Comparison of ENCODE assay signal across 8 mouse cellular contexts in the genomic region with DNA sequence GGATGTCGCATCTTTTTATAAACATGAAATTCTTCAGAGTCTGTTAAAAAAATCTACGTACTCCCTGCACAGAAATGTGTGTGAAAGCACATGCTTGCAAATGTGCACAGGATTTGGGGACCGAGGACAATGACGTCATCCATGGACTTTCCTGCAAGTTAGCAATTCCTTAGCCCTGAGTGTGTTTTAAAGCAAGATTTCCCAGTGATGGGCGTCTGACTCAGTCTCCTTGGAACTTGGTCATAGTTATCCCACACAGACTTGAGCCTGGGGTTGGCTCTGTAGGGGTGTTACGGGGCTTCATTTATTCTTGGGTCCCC. TPM values are rescaled to one million over a fixed set of nuclear protein-coding genes. Genes with fewer than 3 reads are reported as not detected.
DNase-seq lines count a peak whose midpoint lies in the region; ATAC-seq lines count a peak whose summit lies in the region.

No protein-coding gene starts in this region.

- H3K27ac ChIP-seq in embryonic facial prominence, embryonic 15.5 days (replicated peaks), result no peak overlapping the region
- H3K27ac ChIP-seq in intestine, embryonic 16.5 days (ENCODE audit: low read length), result no peak overlapping the region
- H3K27ac ChIP-seq in neural tube, embryonic 14.5 days (ENCODE audit: low read depth, low read length), result no peak overlapping the region

- peaks cover 6% of the 10 kb centered on the region for H3K4me1 ChIP-seq in embryonic facial prominence, embryonic 15.5 days
- H3K4me1 ChIP-seq in intestine, embryonic 16.5 days (ENCODE audit: control insufficient read depth, insufficient read depth, low read length), result no peaks in the 10 kb centered on the region; the same call in 1 of the 2 replicates
- peaks cover 8% of the 10 kb centered on the region; the same call in 1 of the 2 replicates for H3K4me1 ChIP-seq in neural tube, embryonic 14.5 days (ENCODE audit: control insufficient read depth, insufficient read depth, low read length)

- ATAC-seq in embryonic facial prominence, embryonic 15.5 days (ENCODE audit: insufficient number of reproducible peaks, low FRiP score, low TSS enrichment, low read depth), result no peak
- no peak for ATAC-seq in intestine, embryonic 16.5 days
- ATAC-seq in neural tube, embryonic 14.5 days (ENCODE audit: low read depth), result no peak

- WGBS in embryonic facial prominence, embryonic 15.5 days, result 27% methylated on average over 6 of the region's 6 CpGs
- WGBS in intestine, embryonic 16.5 days, result 38% methylated on average over 6 of the region's 6 CpGs
- WGBS in neural tube, embryonic 14.5 days, result 38% methylated on average over 6 of the region's 6 CpGs

- no peaks in the 10 kb centered on the region for H3K9me3 ChIP-seq in embryonic facial prominence, embryonic 15.5 days (replicated peaks)
- H3K9me3 ChIP-seq in intestine, embryonic 16.5 days (ENCODE audit: control insufficient read depth, low read length), result no peaks in the 10 kb centered on the region
- no peaks in the 10 kb centered on the region for H3K9me3 ChIP-seq in neural tube, embryonic 14.5 days (ENCODE audit: control insufficient read depth, low read length)

- H3K4me2 ChIP-seq in embryonic facial prominence, embryonic 15.5 days (replicated peaks), result peak overlapping the region; percentile 99; the same call in 1 of the 2 replicates
- peak overlapping the region; percentile 97; the same call in 1 of the 2 replicates for H3K4me2 ChIP-seq in intestine, embryonic 16.5 days (ENCODE audit: low read depth, low read length)
- H3K4me2 ChIP-seq in neural tube, embryonic 14.5 days (ENCODE audit: low read depth, low read length), result peak overlapping the region; percentile 99

- H3K9ac ChIP-seq in embryonic facial prominence, embryonic 15.5 days, result no peak overlapping the region
- H3K9ac ChIP-seq in intestine, embryonic 16.5 days (ENCODE audit: low read depth, low read length), result no peak overlapping the region
- no peak overlapping the region for H3K9ac ChIP-seq in neural tube, embryonic 14.5 days (replicated peaks; ENCODE audit: low read depth, low read length)

- DNase-seq in frontal cortex, postnatal 36 days (ENCODE audit: low spot score in 2 of 2), result peak; percentile 19 to 31
- DNase-seq in frontal cortex, postnatal 25 days (ENCODE audit: low spot score in 2 of 2), result no peak
- peak; percentile 40 for DNase-seq in 3134 (ENCODE audit: extremely low read depth, insufficient read length, low spot score)
- no peak for DNase-seq in frontal cortex, postnatal 14 days (ENCODE audit: low spot score in 2 of 2)
- no peak for DNase-seq in layer of hippocampus, adult 11-12 months (ENCODE audit: low spot score)

- H3K27me3 ChIP-seq in embryonic facial prominence, embryonic 15.5 days, result peaks cover 14% of the 10 kb centered on the region; the same call in 1 of the 2 replicates
- H3K27me3 ChIP-seq in intestine, embryonic 16.5 days (replicated peaks; ENCODE audit: control insufficient read depth, insufficient read depth, low read length), result 0 out of 2 replicates have a peak, but pooled peaks cover 3% of the 10 kb centered on the region
- peaks cover 10% of the 10 kb centered on the region; the same call in 1 of the 2 replicates for H3K27me3 ChIP-seq in neural tube, embryonic 14.5 days (ENCODE audit: control insufficient read depth, insufficient read depth, low read length)

- peak overlapping the region; percentile 69; the same call in 1 of the 2 replicates for H3K4me3 ChIP-seq in embryonic facial prominence, embryonic 15.5 days (replicated peaks)
- peak overlapping the region; percentile 67 for H3K4me3 ChIP-seq in intestine, embryonic 16.5 days (ENCODE audit: low read length)
- no peak overlapping the region for H3K4me3 ChIP-seq in neural tube, embryonic 14.5 days (ENCODE audit: low read depth, low read length)

- H3K36me3 ChIP-seq in embryonic facial prominence, embryonic 15.5 days, result no peaks in the 10 kb centered on the region
- H3K36me3 ChIP-seq in intestine, embryonic 16.5 days (ENCODE audit: control insufficient read depth, insufficient read depth, low read length), result no peaks in the 10 kb centered on the region
- no peaks in the 10 kb centered on the region for H3K36me3 ChIP-seq in neural tube, embryonic 14.5 days (ENCODE audit: control insufficient read depth, insufficient read depth, low read length)

RNA-seq across cellular contexts. Expression of a gene that starts 1.6 kb away (rescaled TPM):
- polyA plus RNA-seq in embryonic facial prominence, embryonic 15.5 days (2015; fragmentation: Nextera tagmentation; extraction: Ambion mirVana), result 2.1 and 3.3 TPM in 2 replicates
- 2.0 and 2.2 TPM in 2 replicates for polyA plus RNA-seq in intestine, embryonic 16.5 days (2015; fragmentation: Nextera tagmentation; extraction: Ambion mirVana)
- polyA plus RNA-seq in neural tube, embryonic 14.5 days (2014; fragmentation: Nextera tagmentation; extraction: Ambion mirVana), result 0.79 and 1.1 TPM in 2 replicates

Comparison
In these comparisons a context has a peak if more than half of its experiments do, and no peak if none do; other contexts are left out.
1. DNase-seq: peak in frontal cortex, postnatal 36 days (2 of 2) and 3134 (single experiment); none in frontal cortex, postnatal 25 days (0 of 2), frontal cortex, postnatal 14 days (0 of 2) and layer of hippocampus, adult 11-12 months (single experiment).
2. Peak in every context shown above with its lines, with median percentiles within 50 percentile points of each other: H3K4me2 ChIP-seq.